In the genomic region with DNA sequence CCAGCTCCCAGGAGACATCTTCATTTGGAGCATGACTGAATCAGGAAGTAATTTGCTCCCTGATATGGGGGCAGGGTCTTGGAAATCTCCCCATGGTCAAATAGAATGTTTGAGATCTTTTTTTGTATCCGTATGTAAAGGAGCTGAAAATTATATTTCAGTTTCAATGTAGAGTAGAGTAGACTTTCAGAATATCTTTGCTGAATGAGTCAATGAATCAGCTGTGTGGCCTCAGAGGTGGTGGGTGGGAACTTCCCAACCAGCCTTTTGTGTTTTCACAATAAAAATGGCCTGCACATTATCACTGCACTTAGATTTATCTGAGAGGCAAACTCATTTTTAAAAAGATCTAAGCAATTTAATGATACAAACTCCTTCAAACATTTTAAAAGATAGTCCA, we compare ENCODE assay signal across 17 mouse cellular contexts.
"Had no signal": no experiment of that assay in that cellular context is flagged by ENCODE, and none has a peak within 500 bp of the region (broad histone marks: within the 10 kb centered on the region; RNA-seq: fewer than 3 reads in every experiment).

No protein-coding gene starts in this region.

- H3K27me3 ChIP-seq: neural tube, embryonic 12.5 days; neural tube, embryonic 13.5 days; neural tube, embryonic 15.5 days; stomach, embryonic 15.5 days had no signal

- H3K4me1 ChIP-seq: neural tube, embryonic 12.5 days; neural tube, embryonic 13.5 days; neural tube, embryonic 15.5 days; stomach, embryonic 15.5 days had no signal

- DNase-seq: retina, postnatal 1 day; right cerebral cortex, adult 18-20 months; right cerebral cortex, postnatal 14 days; right cerebral cortex, postnatal 25 days; right cerebral cortex, postnatal 4 days; spleen, adult 18-20 months; thymus, adult 18-20 months; thymus, adult 2 months; thymus, postnatal 14 days; thymus, postnatal 25 days; thymus, postnatal 36 days; thymus, postnatal 4 days had no signal

- H3K27ac ChIP-seq: neural tube, embryonic 12.5 days; neural tube, embryonic 13.5 days; neural tube, embryonic 15.5 days; stomach, embryonic 15.5 days; stomach, postnatal 0 days had no signal

- H3K4me3 ChIP-seq: neural tube, embryonic 12.5 days; neural tube, embryonic 13.5 days; neural tube, embryonic 15.5 days; stomach, embryonic 15.5 days had no signal

- H3K9me3 ChIP-seq: neural tube, embryonic 12.5 days; neural tube, embryonic 13.5 days; neural tube, embryonic 15.5 days; stomach, embryonic 15.5 days had no signal

- H3K9ac ChIP-seq: neural tube, embryonic 12.5 days; neural tube, embryonic 13.5 days; neural tube, embryonic 15.5 days; stomach, embryonic 15.5 days had no signal

- H3K4me2 ChIP-seq: neural tube, embryonic 12.5 days; neural tube, embryonic 13.5 days; neural tube, embryonic 15.5 days; stomach, embryonic 15.5 days had no signal
